Mouse (Mus musculus) erythroblast, embryonic 14.5 days (primary cell): ENCODE measurements around the gene Rnf150.

Experiments
- GATA1 ChIP-seq: IDR thresholded peaks from 2 replicates; pipeline ENCODE4 v1.6.1; 2012; ENCODE audit warnings: low read length, inconsistent platforms, mixed read lengths
- TAL1 ChIP-seq: IDR thresholded peaks from 3 replicates; pipeline ENCODE4 v1.6.1; 2012; ENCODE audit warnings: low read length, inconsistent platforms, mixed read lengths

- TF ChIP-seq TAL1, result no peak
- TF ChIP-seq GATA1, result no peak
Observed at GRCm38 (mm10) chr8:83086625-83087024, 223.5 kb downstream of the Rnf150 start.
